In the genomic region with DNA sequence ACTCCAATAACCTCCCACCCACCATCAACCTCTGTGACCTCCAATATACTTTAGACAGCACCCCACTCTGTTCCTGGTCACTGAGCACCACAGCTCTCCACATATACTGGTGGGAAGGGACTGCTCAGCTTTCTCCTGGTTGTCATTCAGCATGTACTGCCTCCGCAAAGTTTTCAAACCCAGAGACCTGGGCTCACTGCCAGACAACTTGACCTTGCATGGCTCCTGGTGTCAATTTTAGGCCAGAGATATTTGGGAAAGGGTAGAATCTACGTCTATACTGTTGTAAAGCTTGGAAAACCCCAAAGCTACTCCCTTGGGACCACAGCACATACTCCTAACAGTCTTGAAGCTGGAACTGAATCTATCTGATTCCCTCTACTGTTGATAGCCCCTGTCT, we compare ENCODE assay signal across 13 mouse cellular contexts.
A peak's percentile ranks its signal among the peaks of the same experiment; 100 is the strongest.
DNase-seq lines count a peak whose midpoint lies in the region; ATAC-seq and TF ChIP-seq lines count a peak whose summit lies in the region.
"Had no signal": no experiment of that assay in that cellular context is flagged by ENCODE, and none has a peak within 500 bp of the region (broad histone marks: within the 10 kb centered on the region; RNA-seq: fewer than 3 reads in every experiment).

No protein-coding gene starts in this region.

- DNase-seq in heart, adult 2 months = peak; percentile 59
- DNase-seq in heart, embryonic 10.5 days (ENCODE audit: low spot score) = no peak
- DNase-seq in adrenal gland, adult (ENCODE audit: inconsistent age in 2 of 2, low spot score in 1 of 2) = peak; percentile 86 to 94
- peak; percentile 55 to 64 for DNase-seq in kidney, postnatal 4 days
- no peak for DNase-seq in layer of hippocampus, adult 9-11 months
- DNase-seq: cerebellum, adult 9-10 months had no signal

- intact Hi-C loops in heart, adult 2 months (cut with DNase I) = no loop called here

- no peak for TF ChIP-seq POLR2A in heart, adult 2 months (IDR thresholded peaks at IDR 0.05; ENCODE audit: insufficient read depth, low read depth, low read length)

- H3K4me3 ChIP-seq in heart, adult 2 months = no peak overlapping the region
- no peak overlapping the region for H3K4me3 ChIP-seq in heart, embryonic 10.5 days
- no peak overlapping the region for H3K4me3 ChIP-seq in heart, embryonic 12.5 days
- H3K4me3 ChIP-seq in forebrain, embryonic 13.5 days = no peak overlapping the region
- no peak overlapping the region for H3K4me3 ChIP-seq in forebrain, embryonic 16.5 days (replicated peaks; ENCODE audit: low read length)
- H3K4me3 ChIP-seq: forebrain, embryonic 12.5 days; limb, embryonic 13.5 days; midbrain, embryonic 13.5 days; neural tube, embryonic 12.5 days had no signal

- WGBS in heart, adult 2 months = 23% methylated on average over 2 of the region's 2 CpGs
- WGBS in heart, embryonic 10.5 days = 36% methylated on average over 2 of the region's 2 CpGs
- WGBS in heart, embryonic 12.5 days = 20% methylated on average over 2 of the region's 2 CpGs
- 76% methylated on average over 2 of the region's 2 CpGs for WGBS in forebrain, embryonic 13.5 days
- 73% methylated on average over 2 of the region's 2 CpGs for WGBS in forebrain, embryonic 16.5 days

- ATAC-seq in heart, embryonic 12.5 days (ENCODE audit: insufficient number of reproducible peaks, low FRiP score) = 0 out of 2 replicates have a peak, but pooled peaks have one; percentile 36
- ATAC-seq in forebrain, embryonic 13.5 days = no peak
- ATAC-seq in forebrain, embryonic 16.5 days = no peak
- ATAC-seq: midbrain, embryonic 13.5 days had no signal

- no peak overlapping the region for H3K9ac ChIP-seq in heart, adult 2 months (ENCODE audit: low read depth, low read length)
- no peak overlapping the region for H3K9ac ChIP-seq in heart, embryonic 12.5 days
- no peak overlapping the region for H3K9ac ChIP-seq in forebrain, embryonic 13.5 days
- no peak overlapping the region for H3K9ac ChIP-seq in forebrain, embryonic 16.5 days (replicated peaks; ENCODE audit: low read depth, low read length)
- H3K9ac ChIP-seq: forebrain, embryonic 12.5 days; limb, embryonic 13.5 days; midbrain, embryonic 13.5 days; neural tube, embryonic 12.5 days had no signal

- H3K4me2 ChIP-seq in heart, embryonic 12.5 days = no peak overlapping the region
- no peak overlapping the region for H3K4me2 ChIP-seq in forebrain, embryonic 13.5 days
- no peak overlapping the region for H3K4me2 ChIP-seq in forebrain, embryonic 16.5 days (ENCODE audit: low read length)
- H3K4me2 ChIP-seq: forebrain, embryonic 12.5 days; limb, embryonic 13.5 days; midbrain, embryonic 13.5 days; neural tube, embryonic 12.5 days had no signal

- H3K4me1 ChIP-seq in heart, adult 2 months (ENCODE audit: control insufficient read depth, insufficient read depth, low read length) = peaks cover 18% of the 10 kb centered on the region
- peaks cover 50% of the 10 kb centered on the region for H3K4me1 ChIP-seq in heart, embryonic 10.5 days
- peaks cover 60% of the 10 kb centered on the region for H3K4me1 ChIP-seq in heart, embryonic 12.5 days (replicated peaks)
- H3K4me1 ChIP-seq in forebrain, embryonic 13.5 days = no peaks in the 10 kb centered on the region
- no peaks in the 10 kb centered on the region for H3K4me1 ChIP-seq in forebrain, embryonic 16.5 days (replicated peaks; ENCODE audit: control insufficient read depth, insufficient read depth, low read length)
- H3K4me1 ChIP-seq: forebrain, embryonic 12.5 days; limb, embryonic 13.5 days; midbrain, embryonic 13.5 days; neural tube, embryonic 12.5 days had no signal

- no peaks in the 10 kb centered on the region for H3K79me2 ChIP-seq in heart, adult 2 months (replicated peaks; ENCODE audit: control insufficient read depth, insufficient read depth, low read length)

- no peaks in the 10 kb centered on the region for H3K9me3 ChIP-seq in heart, embryonic 10.5 days
- no peaks in the 10 kb centered on the region for H3K9me3 ChIP-seq in heart, embryonic 12.5 days (replicated peaks)
- no peaks in the 10 kb centered on the region for H3K9me3 ChIP-seq in forebrain, embryonic 13.5 days (replicated peaks)
- H3K9me3 ChIP-seq in forebrain, embryonic 16.5 days (ENCODE audit: control insufficient read depth, low read length) = no peaks in the 10 kb centered on the region
- H3K9me3 ChIP-seq: forebrain, embryonic 12.5 days; limb, embryonic 13.5 days; midbrain, embryonic 13.5 days; neural tube, embryonic 12.5 days had no signal

- TF ChIP-seq EP300 in heart, adult 2 months (IDR thresholded peaks at IDR 0.05; ENCODE audit: insufficient read depth, low read depth, low read length) = no peak

- peak overlapping the region; percentile 42 for H3K27ac ChIP-seq in heart, adult 2 months
- no peak overlapping the region for H3K27ac ChIP-seq in heart, embryonic 10.5 days
- H3K27ac ChIP-seq in heart, embryonic 12.5 days (ENCODE audit: poor library complexity, severe bottlenecking) = peak overlapping the region; percentile 0; the same call in 1 of the 2 replicates
- H3K27ac ChIP-seq in forebrain, embryonic 13.5 days = no peak overlapping the region
- H3K27ac ChIP-seq in forebrain, embryonic 16.5 days (ENCODE audit: low read length) = no peak overlapping the region
- H3K27ac ChIP-seq: forebrain, embryonic 12.5 days; limb, embryonic 13.5 days; midbrain, embryonic 13.5 days; neural tube, embryonic 12.5 days had no signal

- H3K27me3 ChIP-seq in heart, adult 2 months (ENCODE audit: control insufficient read depth, insufficient read depth, low read length) = no peaks in the 10 kb centered on the region
- H3K27me3 ChIP-seq in heart, embryonic 10.5 days (ENCODE audit: insufficient read depth, poor library complexity, severe bottlenecking) = no peaks in the 10 kb centered on the region
- no peaks in the 10 kb centered on the region for H3K27me3 ChIP-seq in heart, embryonic 12.5 days (replicated peaks)
- H3K27me3 ChIP-seq in forebrain, embryonic 13.5 days = no peaks in the 10 kb centered on the region
- H3K27me3 ChIP-seq in forebrain, embryonic 16.5 days (replicated peaks; ENCODE audit: control insufficient read depth, insufficient read depth, low read length) = no peaks in the 10 kb centered on the region
- H3K27me3 ChIP-seq: forebrain, embryonic 12.5 days; limb, embryonic 13.5 days; midbrain, embryonic 13.5 days; neural tube, embryonic 12.5 days had no signal

- H3K36me3 ChIP-seq in heart, adult 2 months (ENCODE audit: control insufficient read depth, insufficient read depth, low read length) = peaks cover 3% of the 10 kb centered on the region; the same call in 1 of the 2 replicates
- no peaks in the 10 kb centered on the region for H3K36me3 ChIP-seq in heart, embryonic 10.5 days
- no peaks in the 10 kb centered on the region for H3K36me3 ChIP-seq in heart, embryonic 12.5 days
- H3K36me3 ChIP-seq in forebrain, embryonic 13.5 days (ENCODE audit: poor library complexity, severe bottlenecking) = no peaks in the 10 kb centered on the region
- no peaks in the 10 kb centered on the region for H3K36me3 ChIP-seq in forebrain, embryonic 16.5 days (ENCODE audit: control insufficient read depth, insufficient read depth)
- H3K36me3 ChIP-seq: forebrain, embryonic 12.5 days; limb, embryonic 13.5 days; midbrain, embryonic 13.5 days; neural tube, embryonic 12.5 days had no signal

- no peak for TF ChIP-seq CTCF in heart, adult 2 months (IDR thresholded peaks at IDR 0.05)

Comparison
In these comparisons a context has a peak if more than half of its experiments do, and no peak if none do; other contexts are left out.
1. DNase-seq: peak in heart, adult 2 months (2 of 2), adrenal gland, adult (2 of 2) and kidney, postnatal 4 days (2 of 2); none in heart, embryonic 10.5 days (single experiment) and layer of hippocampus, adult 9-11 months (single experiment).
2. H3K27ac ChIP-seq: peak in heart, adult 2 months (single experiment) and heart, embryonic 12.5 days (single experiment); none in heart, embryonic 10.5 days (single experiment), forebrain, embryonic 13.5 days (single experiment) and forebrain, embryonic 16.5 days (single experiment).